Mouse (Mus musculus): ENCODE data around the gene Ifi207. TPM values are rescaled to one million over a fixed set of nuclear protein-coding genes. Genes with fewer than 3 reads are reported as not detected.

Ifi207 gene
- polyA plus RNA-seq, 1 experiment = 2.0 TPM

Other genes starting within 250 kb of the Ifi207 start
- gene Ifi214, start 205.8 kb downstream of the Ifi207 start, polyA plus RNA-seq (2012; ENCODE audit: insufficient read depth, low replicate concordance) = 0.34 TPM in 1 of 2 replicates, not detected in the other
- gene Ifi213, start 142.5 kb downstream of the Ifi207 start, polyA plus RNA-seq (2012; ENCODE audit: insufficient read depth, low replicate concordance) = not detected in 2 replicates
- gene Ifi209, start 110.8 kb downstream of the Ifi207 start, polyA plus RNA-seq (2012; ENCODE audit: insufficient read depth, low replicate concordance) = 0.30 TPM in 1 of 2 replicates, not detected in the other
- not detected in 2 replicates for gene Ifi208, start 68.1 kb downstream of the Ifi207 start, polyA plus RNA-seq (2012; ENCODE audit: insufficient read depth, low replicate concordance)
- gene Ifi204, start 25.2 kb upstream of the Ifi207 start, polyA plus RNA-seq (2012; ENCODE audit: insufficient read depth, low replicate concordance) = 0.43 TPM in 1 of 2 replicates, not detected in the other
- gene Ifi211, start 171.3 kb upstream of the Ifi207 start, polyA plus RNA-seq (2012; ENCODE audit: insufficient read depth, low replicate concordance) = 0.25 TPM in 1 of 2 replicates, not detected in the other
- gene Mndal, start 200.7 kb upstream of the Ifi207 start, polyA plus RNA-seq (2012; ENCODE audit: insufficient read depth, low replicate concordance) = 4.0 TPM in 1 of 2 replicates, not detected in the other
- gene Ifi203, start 200.9 kb upstream of the Ifi207 start, polyA plus RNA-seq (2012; ENCODE audit: insufficient read depth, low replicate concordance) = 2.3 TPM in 1 of 2 replicates, not detected in the other
- 0.16 TPM in 1 of 2 replicates, not detected in the other for gene Ifi202b, start 241.0 kb upstream of the Ifi207 start, polyA plus RNA-seq (2012; ENCODE audit: insufficient read depth, low replicate concordance)